Mouse (Mus musculus) left cerebral cortex, adult 2 months (tissue): ENCODE data around the gene Cacna1c. TPM values are rescaled to one million over a fixed set of nuclear protein-coding genes. Genes with fewer than 3 reads are reported as not detected.
"Not testable (repeated sequence)": the region's sequence is repeated elsewhere in the genome, so short reads cannot be mapped to it uniquely, and the experiment has no call there.

Experiments
- DNase-seq, 2 experiments: peaks; one replicate each; pipeline ENCODE4 v3.0.0; 2021 to 2022; ENCODE audit warnings: low spot score in 2 of 2, mixed read lengths in 1 of 2; ENCODE audit errors: extremely low spot score in 1 of 2
- H3K27ac ChIP-seq: fragments of 200-600 bp; 2 replicates; pipeline ENCODE4 v1.8.1; 2022
- H3K4me3 ChIP-seq: fragments of 200-600 bp; 2 replicates; pipeline ENCODE4 v1.8.1; 2022
- CTCF ChIP-seq: fragments of 200-600 bp; IDR thresholded peaks from 2 replicates; pipeline ENCODE4 v1.8.1; 2022; ENCODE audit warnings: antibody characterized with exemption, mild to moderate bottlenecking, moderate library complexity
- intact Hi-C: fragments of 180-260 bp; cut with DNase I; formaldehyde crosslinking; loops from one replicate; pipeline ENCODE4 v1.15.1; 2025
- total RNA-seq, 2 experiments: library from RNA; stranded (reverse); gene quantifications; 2 replicates each; pipeline ENCODE4 v1.2.3; 2021

The Cacna1c gene
- total RNA-seq, 2 experiments from 2014 or later: 69.1 to 73.9 TPM

GRCm38 (mm10) chr6:118594833-118595680, 601.2 kb downstream of the Cacna1c start:
- peak in 1 of 2 experiments; percentile 47 for DNase-seq
- intact Hi-C loops: no loop called here
- H3K4me3 ChIP-seq: no peak overlapping the region
- peak overlapping the region; percentile 82 for H3K27ac ChIP-seq
- no peak for TF ChIP-seq CTCF

DNA sequence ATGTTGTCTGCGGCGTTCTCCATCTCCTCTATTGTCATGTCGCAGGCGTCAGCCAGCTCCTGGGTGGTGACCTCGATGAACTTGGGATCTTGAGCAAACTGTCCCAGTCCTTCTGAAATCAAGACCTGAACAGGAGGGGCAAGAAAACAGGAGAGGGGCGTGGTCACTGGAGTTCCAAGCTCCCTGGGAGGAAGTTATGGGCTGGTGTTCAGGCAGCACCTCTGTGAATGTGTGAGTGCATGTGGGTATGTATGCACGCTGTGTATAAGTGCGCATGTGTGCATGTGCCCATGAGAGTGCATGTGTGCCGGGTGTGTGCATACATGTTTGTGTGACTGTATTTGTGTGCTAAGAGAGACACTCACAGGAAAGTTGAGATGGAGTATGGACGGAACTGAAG, 602.1 kb downstream of the Cacna1c start:
- H3K4me3 ChIP-seq: peak overlapping the region; percentile 31
- intact Hi-C loops: no loop called here
- TF ChIP-seq CTCF: no peak
- peak overlapping the region; percentile 82 for H3K27ac ChIP-seq
- DNase-seq: no peak

- Histone ChIP-seq H3K27ac (no peak overlapping the region), H3K4me3 (peak overlapping the region; percentile 31)
- intact Hi-C loops: no loop called here
- DNase-seq: peak in 1 of 2 experiments; percentile 29
- no peak for TF ChIP-seq CTCF
Observed at GRCm38 (mm10) chr6:118593377-118594061, 602.7 kb downstream of the Cacna1c start.

DNA sequence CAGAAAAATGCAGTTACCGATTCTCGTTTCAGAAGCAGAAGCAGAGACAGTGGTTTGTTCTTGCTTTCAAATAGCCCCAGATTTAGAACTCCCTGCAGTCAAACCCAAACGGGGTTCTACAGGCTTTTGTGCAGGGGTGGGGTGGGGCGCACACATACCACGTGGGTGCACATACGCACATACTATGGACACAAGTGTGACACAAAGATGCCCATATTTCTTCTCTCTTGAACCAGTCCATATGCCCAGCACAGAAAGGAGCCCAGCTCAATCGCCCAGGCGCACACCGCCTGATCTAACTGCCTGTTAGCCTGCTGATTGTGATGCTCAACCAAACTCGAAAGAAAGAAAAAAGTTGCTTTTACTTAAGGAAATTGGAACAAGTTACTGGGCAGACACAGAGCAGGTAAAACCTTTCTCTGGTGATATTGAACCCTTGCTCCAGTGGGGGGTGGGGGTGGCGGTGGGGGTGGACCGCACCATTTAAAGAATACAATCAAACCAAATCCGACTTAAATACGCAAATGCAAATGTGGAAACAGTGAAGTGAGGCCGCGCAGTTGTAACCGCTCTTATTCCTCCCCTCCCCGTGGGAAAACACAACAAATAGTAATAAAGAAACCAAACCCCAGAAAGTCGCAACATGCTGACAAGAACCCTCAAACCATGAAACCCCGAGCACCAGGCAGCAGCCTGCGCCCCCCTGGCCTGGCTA, 603.4 kb downstream of the Cacna1c start:
- DNase-seq: no peak
- intact Hi-C loops: no loop called here
- peak overlapping the region; percentile 31; the same call in 1 of the 2 replicates for H3K4me3 ChIP-seq
- H3K27ac ChIP-seq: no peak overlapping the region
- no peak for TF ChIP-seq CTCF

GRCm38 (mm10) chr6:118578741-118579140, 617.5 kb downstream of the Cacna1c start:
- DNase-seq, H3K4me3 ChIP-seq, intact Hi-C loops, H3K27ac ChIP-seq: not testable (repeated sequence)

- no peak overlapping the region for H3K27ac ChIP-seq
- intact Hi-C loops: no loop called here
- no peak for DNase-seq
- no peak for TF ChIP-seq CTCF
- no peak overlapping the region for H3K4me3 ChIP-seq
Observed at GRCm38 (mm10) chr6:118574351-118574750, 621.9 kb downstream of the Cacna1c start.

- H3K27ac ChIP-seq: no peak overlapping the region
- intact Hi-C loops: no loop called here
- TF ChIP-seq CTCF: no peak
- DNase-seq: no peak
- no peak overlapping the region for H3K4me3 ChIP-seq
Observed at GRCm38 (mm10) chr6:118567816-118568215, 628.4 kb downstream of the Cacna1c start.

DNA sequence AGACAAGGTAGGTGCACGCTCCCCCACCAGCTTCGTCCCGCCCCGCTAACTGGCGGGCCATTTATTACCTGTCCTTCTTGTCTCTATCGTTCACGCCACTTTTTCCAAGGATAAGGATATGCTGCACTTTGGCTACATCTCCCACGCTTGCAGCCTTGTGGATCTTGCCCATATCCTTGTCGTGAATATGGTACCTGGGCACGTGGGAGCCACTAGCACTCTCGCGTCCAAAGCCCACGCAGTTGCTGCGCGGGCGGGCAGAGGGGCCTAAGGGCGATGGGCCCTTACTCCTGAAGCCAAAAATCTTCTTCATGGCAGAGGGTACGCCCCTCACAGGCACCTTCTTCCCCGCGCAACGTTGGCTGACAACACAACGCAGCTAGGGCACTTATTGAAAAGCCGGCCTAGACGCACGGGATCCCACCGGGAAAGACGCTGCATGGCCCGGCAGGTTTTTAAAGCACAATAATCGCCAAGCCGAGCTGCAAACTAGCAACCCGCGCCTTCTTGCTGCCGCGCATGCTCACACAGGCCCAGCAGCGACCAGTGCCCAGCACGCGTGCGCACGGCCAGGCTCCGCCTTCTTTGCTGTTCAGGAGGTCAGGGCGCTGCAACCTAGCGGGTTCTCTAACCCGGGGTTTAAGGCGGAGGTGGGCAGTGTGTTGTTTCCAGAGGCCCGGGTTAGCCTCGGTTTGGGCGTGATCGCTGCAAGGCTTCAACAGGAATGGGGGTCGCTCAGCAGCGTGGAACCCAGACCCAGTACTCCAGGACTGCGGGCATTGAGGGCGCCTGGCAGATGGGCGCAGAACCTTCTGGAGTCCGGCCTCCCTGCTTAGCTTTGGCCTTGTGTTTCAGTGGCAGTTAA, 634.2 kb downstream of the Cacna1c start, which contains the start of gene Ankrd26:
Gene Ankrd26 (minus strand): TSS at position 482 of the 865 bp plus-strand sequence.
- Histone ChIP-seq H3K4me3 (peak within 1 kb of the TSS; percentile 63), H3K27ac (peak within 1 kb of the TSS; percentile 89)
- intact Hi-C loops: no loop called here
- TF ChIP-seq CTCF: no peak
- DNase-seq: peak; percentile 88 to 92

DNA sequence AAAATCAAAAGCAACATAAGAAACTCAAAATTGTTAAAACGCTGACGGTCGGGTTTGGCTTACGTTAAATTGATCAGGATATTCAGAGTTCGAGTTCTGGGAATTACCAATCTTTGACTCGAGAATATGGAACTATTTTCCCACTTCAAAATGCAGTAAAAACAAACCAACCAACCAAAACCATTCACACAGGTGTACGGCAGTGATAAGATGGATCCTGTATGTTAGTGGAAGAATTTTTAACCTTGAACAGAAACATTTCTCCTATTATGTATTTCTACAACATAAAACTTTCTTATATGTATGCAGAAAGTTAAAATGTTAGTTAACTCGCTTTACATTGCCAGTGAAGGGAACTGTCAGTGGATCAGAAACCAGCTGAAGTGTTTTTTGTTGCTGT, 635.0 kb downstream of the Cacna1c start:
- no peak for DNase-seq
- no peak for TF ChIP-seq CTCF
- intact Hi-C loops: no loop called here
- Histone ChIP-seq H3K27ac (no peak overlapping the region), H3K4me3 (peak overlapping the region; percentile 63)

DNA sequence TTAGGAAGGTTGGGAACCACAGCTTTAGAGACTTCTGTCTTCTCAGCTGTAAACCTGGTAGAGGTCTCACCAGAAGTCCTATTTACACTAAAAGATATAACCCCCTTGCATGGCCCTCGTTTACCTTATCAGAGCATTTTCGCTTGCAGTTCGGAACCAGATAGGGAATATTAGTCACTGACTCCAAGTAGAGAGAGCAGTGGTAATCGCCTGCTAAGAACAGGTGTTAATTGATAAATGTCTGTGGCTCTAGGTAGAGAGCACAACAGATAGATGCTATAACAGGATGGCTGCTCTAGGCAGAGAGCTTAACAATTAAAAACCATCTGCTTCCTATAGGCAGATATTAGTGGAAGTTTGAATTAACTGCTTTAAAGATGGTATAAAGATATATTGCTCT, 657.6 kb downstream of the Cacna1c start:
- no peak for TF ChIP-seq CTCF
- no peak for DNase-seq
- intact Hi-C loops: no loop called here
- no peak overlapping the region for H3K4me3 ChIP-seq
- no peak overlapping the region for H3K27ac ChIP-seq

Other genes with a start within 250 kb of the Cacna1c start
- gene Dcp1b, start 21.2 kb downstream of the Cacna1c start, total RNA-seq: 10 to 100 TPM; 17.8 to 19.8 TPM
- gene Cacna2d4, start 40.1 kb upstream of the Cacna1c start, total RNA-seq: 1 to 10 TPM; 1.7 to 1.9 TPM
- 10 to 100 TPM; 60.5 to 63.9 TPM for gene Lrtm2, start 134.3 kb upstream of the Cacna1c start, total RNA-seq
- gene Adipor2, start 221.3 kb upstream of the Cacna1c start, total RNA-seq: 10 to 100 TPM; 39.9 to 40.9 TPM